Mouse (Mus musculus): ENCODE measurements around the gene Gm49358.

GRCm38 (mm10) chr10:86791507-86792184 lies 27.9 kb downstream of the Gm49358 start:
- TF ChIP-seq CTCF (IDR thresholded peaks at IDR 0.05; ENCODE audit: low read depth) = no peak
- TF ChIP-seq EP300 (IDR thresholded peaks at IDR 0.05; ENCODE audit: low read depth) = no peak

Data from liver, postnatal 0 days (tissue).